Mouse (Mus musculus) lung, adult 2 months (tissue): ENCODE data around the gene Grik4.

Source experiments
- CTCF ChIP-seq: fragments of 200-500 bp; IDR thresholded peaks from 2 replicates; pipeline ENCODE4 v1.5.1; 2011; ENCODE audit warnings: mild to moderate bottlenecking, low read length, control low read depth; ENCODE audit not compliant: insufficient read depth
- POLR2A ChIP-seq: fragments of 200-500 bp; IDR thresholded peaks from 2 replicates; pipeline ENCODE4 v1.6.1; 2011; ENCODE audit warnings: low read depth, mild to moderate bottlenecking, control low read depth, low read length, borderline replicate concordance; ENCODE audit errors: extremely low read depth

DNA sequence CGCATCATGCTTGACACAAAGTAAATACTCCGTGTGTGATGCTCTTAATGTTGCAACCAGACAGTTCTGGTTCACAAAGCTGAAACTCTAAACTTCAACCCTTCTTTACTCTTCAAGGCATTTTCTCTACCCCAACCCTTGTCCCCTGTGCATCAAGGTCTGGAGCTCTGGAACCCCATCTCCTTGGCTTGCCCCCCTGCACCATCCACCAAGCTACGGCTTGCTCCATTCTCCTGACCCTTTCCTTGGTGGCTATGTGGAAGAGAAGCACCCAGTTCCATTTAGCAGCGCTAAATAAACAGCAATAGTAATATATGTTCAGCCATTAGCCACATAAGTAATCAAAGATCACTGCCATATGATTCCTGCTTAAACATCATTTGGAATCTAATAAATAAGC, 150.3 kb downstream of the Grik4 start:
- no peak for TF ChIP-seq POLR2A
- TF ChIP-seq CTCF = no peak
